Mouse (Mus musculus): ENCODE measurements around the gene Gfy. TPM values are rescaled to one million over a fixed set of nuclear protein-coding genes. Genes with fewer than 3 reads are reported as not detected.

Gfy gene
- polyA plus RNA-seq, 1 experiment from 2014 or later = not detected

- no peak for ATAC-seq (replicated peaks; ENCODE audit: insufficient number of reproducible peaks, low FRiP score, low TSS enrichment)
- Histone ChIP-seq H3K9me3 (replicated peaks; ENCODE audit: control insufficient read depth, low read length) (no peaks in the 10 kb centered on the region), H3K27ac (ENCODE audit: low read depth, low read length) (no peak overlapping the region), H3K36me3 (ENCODE audit: control insufficient read depth, insufficient read depth, low read length) (no peaks in the 10 kb centered on the region), H3K9ac (ENCODE audit: low read depth, low read length) (no peak overlapping the region), H3K27me3 (ENCODE audit: control insufficient read depth, insufficient read depth, low read length) (peaks cover 14% of the 10 kb centered on the region), H3K4me2 (no peak overlapping the region), H3K4me1 (ENCODE audit: control insufficient read depth, insufficient read depth, low read length) (peaks cover 12% of the 10 kb centered on the region), H3K4me3 (ENCODE audit: low read depth, low read length) (no peak overlapping the region)
- WGBS (ENCODE audit: insufficient replicate concordance) = 9% methylated on average over 5 of the region's 5 CpGs
These were observed 19.1 kb upstream of the Gfy start for GRCm38 (mm10) chr7:45198435-45198834.

DNA sequence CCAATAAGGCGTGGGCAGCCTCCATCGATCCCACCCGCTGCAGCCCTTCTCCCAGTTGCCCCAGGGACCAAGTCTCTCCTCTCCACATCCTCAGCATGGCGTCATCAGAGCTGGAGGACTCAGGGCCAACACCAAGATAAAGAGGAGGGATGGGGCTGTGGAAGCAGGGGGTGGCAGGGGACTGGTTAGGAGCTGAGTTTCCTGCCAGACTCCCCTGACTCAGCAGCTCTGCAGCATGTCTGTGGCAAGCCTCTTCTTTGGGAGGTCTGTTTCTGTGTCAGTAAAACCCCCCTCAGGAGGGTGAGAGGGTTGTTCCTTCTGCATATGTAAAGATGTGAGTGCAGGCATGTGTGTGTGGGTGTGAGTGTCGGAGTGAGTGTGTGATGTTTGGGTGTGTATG lies 17.6 kb upstream of the Gfy start:
- H3K9me3 ChIP-seq (replicated peaks; ENCODE audit: control insufficient read depth, low read length) = no peaks in the 10 kb centered on the region
- H3K4me2 ChIP-seq = no peak overlapping the region
- H3K9ac ChIP-seq (ENCODE audit: low read depth, low read length) = no peak overlapping the region
- 57% methylated on average over 5 of the region's 5 CpGs for WGBS (ENCODE audit: insufficient replicate concordance)
- H3K4me1 ChIP-seq (ENCODE audit: control insufficient read depth, insufficient read depth, low read length) = peaks cover 8% of the 10 kb centered on the region
- no peak for ATAC-seq (replicated peaks; ENCODE audit: insufficient number of reproducible peaks, low FRiP score, low TSS enrichment)
- H3K27me3 ChIP-seq (ENCODE audit: control insufficient read depth, insufficient read depth, low read length) = peaks cover 21% of the 10 kb centered on the region
- H3K36me3 ChIP-seq (ENCODE audit: control insufficient read depth, insufficient read depth, low read length) = no peaks in the 10 kb centered on the region
- no peak overlapping the region for H3K27ac ChIP-seq (ENCODE audit: low read depth, low read length)
- no peak overlapping the region for H3K4me3 ChIP-seq (ENCODE audit: low read depth, low read length)

GRCm38 (mm10) chr7:45196176-45196535 lies 16.8 kb upstream of the Gfy start:
- H3K4me2 ChIP-seq = no peak overlapping the region
- ATAC-seq (replicated peaks; ENCODE audit: insufficient number of reproducible peaks, low FRiP score, low TSS enrichment) = no peak
- peaks cover 13% of the 10 kb centered on the region for H3K4me1 ChIP-seq (ENCODE audit: control insufficient read depth, insufficient read depth, low read length)
- WGBS (ENCODE audit: insufficient replicate concordance) = 71% methylated on average over 4 of the region's 4 CpGs
- H3K27ac ChIP-seq (ENCODE audit: low read depth, low read length) = no peak overlapping the region
- peaks cover 21% of the 10 kb centered on the region for H3K27me3 ChIP-seq (ENCODE audit: control insufficient read depth, insufficient read depth, low read length)
- no peaks in the 10 kb centered on the region for H3K36me3 ChIP-seq (ENCODE audit: control insufficient read depth, insufficient read depth, low read length)
- no peak overlapping the region for H3K4me3 ChIP-seq (ENCODE audit: low read depth, low read length)
- no peak overlapping the region for H3K9ac ChIP-seq (ENCODE audit: low read depth, low read length)
- H3K9me3 ChIP-seq (replicated peaks; ENCODE audit: control insufficient read depth, low read length) = no peaks in the 10 kb centered on the region

DNA sequence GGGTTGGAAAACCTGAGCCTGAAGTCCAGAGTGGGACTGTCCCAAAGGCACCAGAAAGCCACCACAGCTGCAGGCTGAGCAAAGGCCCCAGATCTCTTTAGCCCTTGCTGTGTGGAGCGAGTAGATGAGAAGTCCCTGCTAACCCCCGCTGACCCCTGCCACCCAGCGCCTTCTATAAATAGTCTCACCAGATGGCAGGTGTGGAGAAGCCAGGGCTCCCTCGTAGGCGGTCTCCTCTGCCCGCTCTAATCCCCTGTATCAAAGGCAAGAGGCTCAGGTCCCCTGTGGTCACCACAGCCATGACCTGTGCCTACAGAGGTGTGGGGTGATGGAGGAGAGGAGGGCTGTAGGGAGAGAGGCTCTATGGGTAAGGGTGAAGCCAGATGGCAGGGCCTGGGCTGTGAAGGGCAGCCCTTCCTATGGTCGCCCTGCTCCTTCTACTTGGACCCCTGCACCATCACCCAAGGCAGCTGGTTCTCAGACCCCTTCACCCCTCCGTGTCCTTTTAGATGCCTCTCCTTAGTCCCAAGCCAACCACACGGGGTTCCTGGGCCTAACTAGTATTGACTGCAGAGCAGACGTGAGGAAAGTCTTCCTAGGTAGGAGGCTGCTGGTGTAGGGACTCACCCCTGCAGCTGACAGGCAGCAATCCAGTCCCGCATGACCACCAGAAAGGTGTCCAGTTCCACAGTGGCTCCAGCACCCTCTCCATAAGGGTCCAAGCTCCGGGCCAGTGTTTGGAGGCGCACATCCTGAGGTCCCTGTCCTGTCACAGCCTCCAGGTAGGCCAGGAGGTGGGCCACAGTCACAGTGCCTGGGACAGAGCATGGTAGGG lies 16.2 kb upstream of the Gfy start:
- Histone ChIP-seq H3K36me3 (ENCODE audit: control insufficient read depth, insufficient read depth, low read length) (no peaks in the 10 kb centered on the region), H3K27me3 (ENCODE audit: control insufficient read depth, insufficient read depth, low read length) (peaks cover 21% of the 10 kb centered on the region), H3K4me1 (ENCODE audit: control insufficient read depth, insufficient read depth, low read length) (peaks cover 13% of the 10 kb centered on the region), H3K27ac (ENCODE audit: low read depth, low read length) (no peak overlapping the region), H3K4me3 (ENCODE audit: low read depth, low read length) (no peak overlapping the region), H3K9me3 (replicated peaks; ENCODE audit: control insufficient read depth, low read length) (no peaks in the 10 kb centered on the region), H3K9ac (ENCODE audit: low read depth, low read length) (no peak overlapping the region), H3K4me2 (no peak overlapping the region)
- WGBS (ENCODE audit: insufficient replicate concordance) = 52% methylated on average over 13 of the region's 13 CpGs
- ATAC-seq (replicated peaks; ENCODE audit: insufficient number of reproducible peaks, low FRiP score, low TSS enrichment) = no peak

- Histone ChIP-seq H3K9ac (ENCODE audit: low read depth, low read length) (no peak overlapping the region), H3K27me3 (ENCODE audit: control insufficient read depth, insufficient read depth, low read length) (peaks cover 26% of the 10 kb centered on the region), H3K9me3 (replicated peaks; ENCODE audit: control insufficient read depth, low read length) (no peaks in the 10 kb centered on the region), H3K4me3 (ENCODE audit: low read depth, low read length) (no peak overlapping the region), H3K36me3 (ENCODE audit: control insufficient read depth, insufficient read depth, low read length) (no peaks in the 10 kb centered on the region), H3K4me1 (ENCODE audit: control insufficient read depth, insufficient read depth, low read length) (peaks cover 13% of the 10 kb centered on the region), H3K27ac (ENCODE audit: low read depth, low read length) (no peak overlapping the region), H3K4me2 (no peak overlapping the region)
- WGBS (ENCODE audit: insufficient replicate concordance) = 71% methylated on average over 17 of the region's 17 CpGs
- ATAC-seq (replicated peaks; ENCODE audit: insufficient number of reproducible peaks, low FRiP score, low TSS enrichment) = no peak
These were observed 14.8 kb upstream of the Gfy start for GRCm38 (mm10) chr7:45193871-45194785.

- WGBS (ENCODE audit: insufficient replicate concordance) = 62% methylated on average over 5 of the region's 5 CpGs
- Histone ChIP-seq H3K27me3 (ENCODE audit: control insufficient read depth, insufficient read depth, low read length) (peaks cover 34% of the 10 kb centered on the region), H3K9me3 (replicated peaks; ENCODE audit: control insufficient read depth, low read length) (no peaks in the 10 kb centered on the region), H3K36me3 (ENCODE audit: control insufficient read depth, insufficient read depth, low read length) (no peaks in the 10 kb centered on the region), H3K9ac (ENCODE audit: low read depth, low read length) (no peak overlapping the region), H3K4me3 (ENCODE audit: low read depth, low read length) (no peak overlapping the region), H3K4me2 (no peak overlapping the region), H3K4me1 (ENCODE audit: control insufficient read depth, insufficient read depth, low read length) (peaks cover 13% of the 10 kb centered on the region), H3K27ac (ENCODE audit: low read depth, low read length) (no peak overlapping the region)
- no peak for ATAC-seq (replicated peaks; ENCODE audit: insufficient number of reproducible peaks, low FRiP score, low TSS enrichment)
These were observed 14.0 kb upstream of the Gfy start for GRCm38 (mm10) chr7:45193406-45193805.

DNA sequence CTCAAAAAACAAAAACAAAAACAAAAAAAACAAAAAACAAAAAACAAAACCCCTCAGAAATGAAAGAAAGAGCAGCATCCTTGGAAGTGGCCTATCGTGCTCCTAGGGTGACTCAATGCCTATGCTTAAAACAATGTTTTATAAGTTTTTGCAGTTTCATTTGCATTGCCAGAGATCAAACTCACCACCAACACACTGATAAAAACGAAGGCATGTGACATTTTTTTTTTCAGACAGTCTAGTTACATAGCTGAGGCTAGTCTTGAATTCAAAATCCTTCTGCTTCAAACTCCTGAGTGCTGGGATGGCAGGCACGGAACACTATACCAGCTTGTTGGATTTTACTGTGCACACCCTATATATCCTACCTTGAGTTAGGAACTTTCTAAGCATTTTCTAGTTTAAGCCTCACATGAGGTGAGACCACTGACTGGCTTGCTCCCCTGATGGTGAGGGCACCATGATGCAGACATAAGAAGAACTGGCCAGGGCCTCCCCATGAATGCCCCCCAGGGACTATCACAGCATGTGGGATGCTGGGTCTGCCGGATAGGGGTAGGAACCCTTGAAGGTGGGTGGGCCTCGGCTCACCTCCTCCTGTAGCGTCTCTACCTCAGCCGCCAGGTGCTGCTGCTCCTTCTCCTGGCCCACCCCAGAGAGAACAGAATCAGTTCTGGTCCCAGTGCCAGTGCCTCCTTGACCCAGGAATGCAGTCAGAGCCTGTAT lies 13.4 kb upstream of the Gfy start:
- Histone ChIP-seq H3K4me1 (ENCODE audit: control insufficient read depth, insufficient read depth, low read length) (peaks cover 13% of the 10 kb centered on the region), H3K27me3 (ENCODE audit: control insufficient read depth, insufficient read depth, low read length) (peaks cover 36% of the 10 kb centered on the region), H3K9ac (ENCODE audit: low read depth, low read length) (no peak overlapping the region), H3K4me3 (ENCODE audit: low read depth, low read length) (no peak overlapping the region), H3K27ac (ENCODE audit: low read depth, low read length) (no peak overlapping the region), H3K36me3 (ENCODE audit: control insufficient read depth, insufficient read depth, low read length) (no peaks in the 10 kb centered on the region), H3K9me3 (replicated peaks; ENCODE audit: control insufficient read depth, low read length) (no peaks in the 10 kb centered on the region), H3K4me2 (no peak overlapping the region)
- WGBS (ENCODE audit: insufficient replicate concordance) = 79% methylated on average over 7 of the region's 7 CpGs
- no peak for ATAC-seq (replicated peaks; ENCODE audit: insufficient number of reproducible peaks, low FRiP score, low TSS enrichment)

GRCm38 (mm10) chr7:45191803-45192363 lies 12.5 kb upstream of the Gfy start:
- no peak overlapping the region for H3K4me3 ChIP-seq (ENCODE audit: low read depth, low read length)

More at GRCm38 (mm10) chr7:45191803-45192363, 12.5 kb upstream of the Gfy start:
- Histone ChIP-seq H3K27me3 (ENCODE audit: control insufficient read depth, insufficient read depth, low read length) (peaks cover 36% of the 10 kb centered on the region), H3K4me2 (no peak overlapping the region), H3K9me3 (replicated peaks; ENCODE audit: control insufficient read depth, low read length) (no peaks in the 10 kb centered on the region), H3K9ac (ENCODE audit: low read depth, low read length) (no peak overlapping the region), H3K27ac (ENCODE audit: low read depth, low read length) (no peak overlapping the region), H3K4me1 (ENCODE audit: control insufficient read depth, insufficient read depth, low read length) (peaks cover 13% of the 10 kb centered on the region), H3K36me3 (ENCODE audit: control insufficient read depth, insufficient read depth, low read length) (no peaks in the 10 kb centered on the region)
- ATAC-seq (replicated peaks; ENCODE audit: insufficient number of reproducible peaks, low FRiP score, low TSS enrichment) = no peak
- WGBS (ENCODE audit: insufficient replicate concordance) = 9% methylated on average over 8 of the region's 8 CpGs

Measured in heart, embryonic 11.5 days (tissue).